Mouse (Mus musculus): ENCODE results near the gene Galnt11.

DNA sequence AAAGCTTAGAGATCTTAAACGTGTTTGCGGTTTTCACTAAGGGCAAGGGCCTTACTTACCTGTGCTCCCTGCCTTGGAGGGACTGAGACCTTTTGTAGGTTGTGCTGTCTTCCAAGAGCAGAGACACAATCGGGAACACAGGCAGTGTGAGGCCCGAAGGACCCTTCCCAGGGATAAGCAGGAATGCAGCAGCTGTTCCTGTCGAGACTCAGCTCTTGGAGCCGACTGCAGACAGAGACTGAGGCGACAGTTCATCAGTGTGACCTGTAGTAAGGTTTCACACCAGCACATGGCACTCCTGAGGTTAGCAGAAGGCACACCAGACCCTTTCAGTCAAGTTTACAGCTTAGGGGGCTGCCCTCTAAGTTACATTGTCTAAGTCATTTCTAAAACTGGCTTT is 40.6 kb downstream of the Galnt11 start:
- TF ChIP-seq CTCF (IDR thresholded peaks at IDR 0.05; ENCODE audit: low read depth), result no peak
- no peak for TF ChIP-seq EP300 (IDR thresholded peaks at IDR 0.05; ENCODE audit: low read depth)

Data from liver, postnatal 0 days (tissue).